Mouse (Mus musculus) forebrain, embryonic 12.5 days (tissue): ENCODE measurements around the gene Vwa7. TPM values are rescaled to one million over a fixed set of nuclear protein-coding genes. Genes with fewer than 3 reads are reported as not detected.

ENCODE experiments used
- ATAC-seq: fragments of 200-750 bp; cut with Nextera tagmentation; 2 replicates; pipeline ENCODE4 v1.8.0; 2017; ENCODE audit warnings: moderate TSS enrichment; ENCODE audit not compliant: low FRiP score
- H3K27ac ChIP-seq: fragments of 300-500 bp; sonication (generic); 2 replicates; pipeline ENCODE4 v1.5.1; 2016; ENCODE audit warnings: mild to moderate bottlenecking
- H3K27me3 ChIP-seq: fragments of 300-500 bp; sonication (generic); 2 replicates; pipeline ENCODE4 v1.6.1; 2016; ENCODE audit warnings: mild to moderate bottlenecking
- H3K36me3 ChIP-seq: fragments of 300-500 bp; sonication (generic); replicated peaks from 2 replicates; pipeline ENCODE4 v1.6.1; 2016; ENCODE audit warnings: mild to moderate bottlenecking
- H3K4me1 ChIP-seq: fragments of 300-500 bp; sonication (generic); 2 replicates; pipeline ENCODE4 v1.6.1; 2016
- H3K4me2 ChIP-seq: fragments of 300-500 bp; sonication (generic); 2 replicates; pipeline ENCODE4 v1.6.1; 2016; ENCODE audit warnings: mild to moderate bottlenecking, moderate library complexity
- H3K4me3 ChIP-seq: fragments of 300-500 bp; sonication (generic); replicated peaks from 2 replicates; pipeline ENCODE4 v1.5.1; 2016; ENCODE audit warnings: mild to moderate bottlenecking
- H3K9ac ChIP-seq: fragments of 300-500 bp; sonication (generic); 2 replicates; pipeline ENCODE4 v1.6.1; 2016; ENCODE audit warnings: mild to moderate bottlenecking
- H3K9me3 ChIP-seq: fragments of 300-500 bp; sonication (generic); 2 replicates; pipeline ENCODE4 v1.6.1; 2016
- WGBS: fragments of 180-500 bp; shearing (Covaris S2); methylation state at CpG from one replicate; pipeline ENCODE4 v1.1.7; 2016; 5-methylcytosine and 5-hydroxymethylcytosine counted together
- polyA plus RNA-seq: library from polyadenylated mRNA; unstranded; fragments of >200 nt; fragmentation: Nextera tagmentation; extraction: Ambion mirVana; gene quantifications from 2 replicates; pipeline ENCODE4 v1.2.1, GENCODE M21; 2016

Gene Vwa7
- polyA plus RNA-seq, 1 experiment from 2014 or later: 0.27 TPM

DNA sequence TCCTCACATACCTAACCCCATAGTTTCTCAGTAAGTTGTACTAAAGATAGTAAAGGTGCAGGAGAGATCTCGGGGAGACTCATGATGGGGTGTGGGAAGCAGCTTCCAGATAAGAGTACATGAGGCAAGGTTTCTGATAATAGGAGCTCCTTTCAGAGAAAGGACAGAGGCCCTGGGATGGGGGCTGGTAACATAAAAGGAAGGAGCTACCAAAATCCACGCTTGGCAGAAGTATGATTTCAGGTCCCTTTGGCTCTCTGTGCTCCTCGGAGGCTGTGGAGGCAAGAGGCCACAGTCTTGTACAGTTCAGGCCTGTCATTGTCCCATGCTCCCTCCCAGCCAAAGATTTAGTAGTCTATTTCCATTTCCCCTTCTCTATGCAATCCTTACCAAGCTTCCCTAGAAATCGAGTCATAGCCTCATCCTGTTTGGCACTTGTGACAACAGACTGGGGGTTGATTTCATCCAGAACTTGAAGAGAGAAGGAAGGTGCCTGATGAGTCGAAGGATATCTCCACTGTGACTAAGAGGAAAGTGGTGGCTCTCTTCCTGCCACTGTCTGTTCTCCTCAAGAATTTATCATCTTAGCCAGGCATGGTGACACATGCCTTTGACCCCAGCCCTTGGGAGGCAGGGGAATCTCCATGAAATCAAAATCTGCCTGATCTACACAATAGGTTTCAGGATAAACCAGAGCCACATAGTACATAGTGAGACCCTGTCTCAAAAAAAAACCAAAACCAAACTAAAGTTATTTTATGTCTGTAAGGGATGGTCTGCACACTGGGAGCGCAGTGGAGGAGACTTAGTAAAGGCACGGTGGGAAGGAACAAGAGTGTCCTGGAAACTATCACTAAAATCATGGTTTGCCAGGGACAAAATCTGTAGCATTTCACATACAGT, 28.8 kb downstream of the Vwa7 start:
- Histone ChIP-seq H3K4me2 (peak overlapping the region; percentile 93), H3K36me3 (no peaks in the 10 kb centered on the region), H3K4me1 (peaks cover 43% of the 10 kb centered on the region), H3K9ac (peak overlapping the region; percentile 88), H3K4me3 (peak overlapping the region; percentile 54), H3K27me3 (no peaks in the 10 kb centered on the region), H3K27ac (no peak overlapping the region), H3K9me3 (no peaks in the 10 kb centered on the region)
- 89% methylated on average over 7 of the region's 7 CpGs for WGBS
- no peak for ATAC-seq

DNA sequence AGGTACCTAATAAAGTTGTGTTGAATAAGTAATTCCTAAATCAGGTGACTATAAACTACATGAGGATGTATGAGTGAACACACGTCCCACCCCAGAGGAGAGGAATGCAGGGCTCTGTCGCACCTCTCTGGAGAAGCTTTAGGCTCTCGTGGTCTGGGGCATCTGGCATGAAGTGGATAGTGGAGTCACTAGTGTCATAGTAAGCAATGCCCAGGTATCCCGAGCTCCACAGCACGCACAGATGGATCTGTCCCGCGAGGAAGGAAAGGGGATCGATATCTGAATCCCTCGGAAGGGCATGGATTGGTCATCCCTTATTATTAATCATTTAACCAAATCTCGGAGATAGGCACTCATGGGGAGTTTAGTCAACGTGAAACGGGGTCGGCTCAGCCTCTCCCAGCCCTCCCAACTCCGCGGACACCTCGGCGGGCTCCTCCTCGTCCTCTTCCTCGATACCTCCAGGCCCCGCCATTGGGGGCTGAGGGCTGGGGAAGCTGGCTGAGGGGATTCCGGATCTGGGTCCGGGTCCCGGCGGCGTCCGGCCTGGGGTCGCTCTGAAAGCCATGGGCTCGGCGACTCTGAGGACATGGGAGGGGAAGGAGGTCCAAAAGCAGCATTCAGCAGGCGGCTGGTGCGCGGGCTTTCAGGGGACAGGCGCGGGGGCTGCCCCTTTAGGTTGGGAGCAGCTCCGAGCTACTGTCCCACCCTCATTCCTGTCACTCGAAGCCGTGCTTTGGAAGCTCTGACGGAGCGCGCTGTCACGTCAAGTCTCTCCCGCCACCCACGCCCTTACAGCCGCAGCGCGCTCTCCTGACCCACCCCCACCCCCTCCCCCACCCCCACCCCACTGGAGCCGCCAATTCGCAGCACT, 29.7 kb downstream of the Vwa7 start:
- Histone ChIP-seq H3K36me3 (no peaks in the 10 kb centered on the region), H3K27me3 (no peaks in the 10 kb centered on the region), H3K4me2 (peak overlapping the region; percentile 93), H3K9ac (peak overlapping the region; percentile 88), H3K9me3 (no peaks in the 10 kb centered on the region), H3K4me3 (peak overlapping the region; percentile 54), H3K27ac (peak overlapping the region; percentile 90), H3K4me1 (peaks cover 45% of the 10 kb centered on the region)
- ATAC-seq: peak; percentile 73
- WGBS: 7% methylated on average over 47 of the region's 48 CpGs

DNA sequence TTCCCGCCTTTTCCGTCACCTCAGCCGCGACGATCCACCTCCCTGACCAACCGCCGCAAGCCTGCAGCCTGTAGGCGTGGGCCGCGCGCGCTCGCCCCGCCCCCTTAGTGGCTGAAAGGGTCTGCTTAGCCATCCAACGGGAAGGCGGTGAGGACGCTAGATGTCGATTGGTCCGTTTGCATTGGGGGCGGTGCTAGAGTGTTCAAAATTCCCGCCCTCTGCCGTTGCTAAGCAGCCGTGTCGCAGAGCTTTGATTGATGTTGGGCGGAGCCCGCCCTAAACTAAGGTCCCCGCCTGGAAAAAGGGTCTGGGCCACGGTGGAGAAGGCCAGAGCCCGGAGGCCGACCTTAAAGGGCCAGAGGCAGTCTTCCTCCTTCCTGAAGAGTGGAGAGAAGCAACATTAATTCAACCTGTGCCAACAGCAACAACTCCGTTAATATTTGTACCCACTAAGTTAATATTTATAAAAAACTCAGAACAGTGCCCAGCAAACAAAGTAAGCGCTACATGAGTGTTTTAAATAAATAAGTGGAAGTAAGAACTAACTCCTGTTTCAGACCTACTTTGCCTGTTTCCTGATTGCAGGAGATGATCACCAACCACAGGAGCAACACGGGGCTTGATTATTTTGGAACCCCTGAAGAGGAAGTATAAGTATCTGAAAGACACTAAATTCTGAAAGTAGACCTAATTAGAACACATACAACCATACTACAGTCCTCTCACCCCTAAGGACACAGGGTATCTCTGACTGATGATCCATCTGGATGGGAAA, 30.5 kb downstream of the Vwa7 start, which contains the start of gene Msh5:
Gene Msh5, minus strand, starts transcription at position 65 of the 775 bp plus-strand sequence.
- H3K4me2 ChIP-seq: peak within 1 kb of the TSS; percentile 93
- peaks cover 53% of the 10 kb centered on the region for H3K4me1 ChIP-seq
- H3K27me3 ChIP-seq: no peaks in the 10 kb centered on the region
- peak within 1 kb of the TSS; percentile 54 for H3K4me3 ChIP-seq
- H3K9me3 ChIP-seq: no peaks in the 10 kb centered on the region
- H3K36me3 ChIP-seq: no peaks in the 10 kb centered on the region
- peak within 1 kb of the TSS; percentile 90 for H3K27ac ChIP-seq
- peak; percentile 97 for ATAC-seq
- 3% methylated on average over 33 of the region's 33 CpGs for WGBS
- H3K9ac ChIP-seq: peak within 1 kb of the TSS; percentile 88

DNA sequence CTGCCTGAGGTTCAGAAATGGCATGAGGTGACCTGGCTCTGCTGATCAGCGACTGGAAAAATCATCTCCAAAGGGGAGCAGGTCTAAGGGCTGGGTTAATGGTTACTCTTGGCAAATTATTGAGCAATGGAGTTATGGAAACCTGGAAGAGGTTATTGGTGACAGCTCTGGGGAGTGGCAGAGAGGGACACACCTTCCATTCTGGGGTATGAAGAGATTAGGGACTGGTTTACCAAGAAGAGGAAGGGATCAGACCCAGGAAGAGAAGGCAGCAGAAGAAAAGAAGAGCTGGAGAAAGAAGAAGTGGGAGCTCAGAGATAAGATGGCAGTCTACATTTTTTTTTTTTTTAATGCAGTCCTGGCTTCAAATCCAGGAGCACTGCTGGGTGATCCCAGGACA, 31.3 kb downstream of the Vwa7 start:
- peaks cover 61% of the 10 kb centered on the region for H3K4me1 ChIP-seq

DNA sequence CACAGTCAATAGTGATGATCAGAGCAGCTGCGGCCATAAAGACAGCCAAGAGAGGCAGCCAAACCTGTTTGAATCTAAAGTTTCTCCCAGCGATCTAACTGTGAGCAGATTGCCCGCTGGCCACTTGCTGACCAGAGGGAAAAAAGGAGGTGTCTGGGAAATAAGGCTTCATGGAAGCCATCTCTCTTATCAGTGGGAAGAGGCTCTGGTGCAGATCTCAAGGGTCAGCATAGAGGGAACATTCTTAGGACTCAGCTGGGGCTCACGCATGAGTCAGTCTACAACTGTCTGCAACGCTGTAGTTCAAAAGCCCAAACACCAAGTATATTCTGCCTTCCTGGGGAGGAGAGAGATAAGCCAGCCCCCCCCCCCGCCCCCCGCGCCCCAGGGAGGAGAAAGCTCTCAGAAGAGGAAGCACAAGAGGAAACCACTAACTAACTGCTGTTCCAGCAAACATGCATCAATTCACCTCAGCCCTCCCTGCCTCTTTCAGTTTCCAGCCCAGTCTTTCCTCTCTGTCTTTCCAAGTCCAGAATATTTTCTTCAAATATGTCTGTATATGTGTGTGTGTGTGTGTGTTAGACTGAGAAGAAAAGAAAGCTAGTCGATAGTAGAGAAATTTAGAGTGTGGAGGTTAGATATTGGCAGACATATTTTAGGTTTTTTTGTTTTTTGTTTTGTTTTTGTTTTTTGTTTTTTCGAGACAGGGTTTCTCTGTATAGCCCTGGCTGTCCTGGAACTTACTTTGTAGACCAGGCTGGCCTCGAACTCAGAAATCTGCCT, 32.0 kb downstream of the Vwa7 start:
- 48% methylated on average over 11 of the region's 11 CpGs for WGBS
- H3K27me3 ChIP-seq: no peaks in the 10 kb centered on the region
- peaks cover 65% of the 10 kb centered on the region for H3K4me1 ChIP-seq
- no peak overlapping the region for H3K9ac ChIP-seq
- H3K4me3 ChIP-seq: no peak overlapping the region
- peaks cover 10% of the 10 kb centered on the region for H3K36me3 ChIP-seq
- no peak for ATAC-seq
- no peak overlapping the region; the same call in 1 of the 2 replicates for H3K4me2 ChIP-seq
- H3K9me3 ChIP-seq: no peaks in the 10 kb centered on the region
- H3K27ac ChIP-seq: peak overlapping the region; percentile 53; the same call in 1 of the 2 replicates

More for the DNA sequence above, 31.3 kb downstream of the Vwa7 start:
- no peak overlapping the region for H3K9ac ChIP-seq
- H3K4me3 ChIP-seq: no peak overlapping the region
- H3K9me3 ChIP-seq: no peaks in the 10 kb centered on the region
- no peaks in the 10 kb centered on the region for H3K27me3 ChIP-seq
- peak overlapping the region; percentile 53; the same call in 1 of the 2 replicates for H3K27ac ChIP-seq
- H3K36me3 ChIP-seq: peaks cover 4% of the 10 kb centered on the region
- ATAC-seq: no peak
- 59% methylated on average over 1 of the region's 1 CpGs for WGBS
- H3K4me2 ChIP-seq: no peak overlapping the region

DNA sequence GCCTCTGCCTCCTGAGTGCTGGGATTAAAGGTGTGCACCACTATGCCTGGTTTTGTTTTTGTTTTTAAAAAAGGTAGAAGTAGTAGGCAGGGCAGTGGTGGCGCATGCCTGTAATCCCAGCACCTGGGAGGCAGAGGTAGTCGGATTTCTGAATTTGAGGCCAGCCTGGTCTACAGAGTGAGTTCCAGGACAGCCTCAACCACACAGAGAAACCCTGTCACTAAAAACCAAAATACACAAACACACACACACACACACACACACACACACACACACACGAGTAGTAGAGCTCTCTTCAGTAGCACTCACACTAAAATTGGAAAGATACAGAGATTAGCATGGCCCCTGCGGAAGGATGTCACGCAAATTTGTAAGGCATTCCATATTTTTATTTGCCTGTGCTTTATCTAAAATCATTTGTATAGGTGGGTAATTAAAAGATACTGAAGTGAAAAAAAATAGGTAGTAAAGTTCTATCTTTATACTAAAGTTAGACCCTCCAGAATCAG, 32.6 kb downstream of the Vwa7 start:
- peak overlapping the region; percentile 78 for H3K4me2 ChIP-seq
- no peaks in the 10 kb centered on the region for H3K27me3 ChIP-seq
- H3K9ac ChIP-seq: no peak overlapping the region
- no peak for ATAC-seq
- no peaks in the 10 kb centered on the region for H3K9me3 ChIP-seq
- 81% methylated on average over 5 of the region's 5 CpGs for WGBS
- no peak overlapping the region for H3K4me3 ChIP-seq
- H3K27ac ChIP-seq: peak overlapping the region; percentile 96
- peaks cover 65% of the 10 kb centered on the region for H3K4me1 ChIP-seq
- H3K36me3 ChIP-seq: peaks cover 16% of the 10 kb centered on the region

DNA sequence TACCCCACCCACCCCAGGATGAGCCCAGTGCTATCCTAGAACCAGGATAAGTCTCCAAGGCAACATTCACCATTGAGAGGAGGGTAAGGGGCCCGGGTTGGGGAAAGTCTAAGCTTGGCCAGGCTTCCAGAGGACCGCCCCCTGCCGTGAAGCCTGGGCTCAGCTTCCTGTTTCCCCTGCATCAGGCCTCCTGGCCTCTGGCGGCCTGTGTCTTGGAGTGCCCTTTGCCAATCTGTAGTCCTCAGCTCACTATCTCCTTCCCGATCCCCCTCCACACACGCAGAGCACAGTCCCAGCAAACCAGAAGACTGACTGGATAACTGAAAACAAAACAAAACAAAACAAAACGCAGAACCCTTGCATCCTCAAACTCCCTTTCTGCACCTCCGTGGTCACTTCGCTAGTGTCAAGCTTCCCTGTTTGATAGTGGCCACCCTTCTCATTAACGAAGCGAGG, 33.2 kb downstream of the Vwa7 start, which contains the start of gene Clic1:
Gene Clic1, plus strand, starts transcription at position 406 of the 456 bp plus-strand sequence.
- H3K4me1 ChIP-seq: peaks cover 65% of the 10 kb centered on the region
- peak within 1 kb of the TSS; percentile 96 for H3K27ac ChIP-seq
- H3K9ac ChIP-seq: peak within 1 kb of the TSS; percentile 85
- 3% methylated on average over 11 of the region's 11 CpGs for WGBS
- no peaks in the 10 kb centered on the region for H3K27me3 ChIP-seq
- no peaks in the 10 kb centered on the region for H3K9me3 ChIP-seq
- H3K4me2 ChIP-seq: peak within 1 kb of the TSS; percentile 78
- peaks cover 22% of the 10 kb centered on the region for H3K36me3 ChIP-seq
- H3K4me3 ChIP-seq: peak within 1 kb of the TSS; percentile 46
- 0 out of 2 replicates have a peak, but pooled peaks have one; percentile 2 for ATAC-seq

DNA sequence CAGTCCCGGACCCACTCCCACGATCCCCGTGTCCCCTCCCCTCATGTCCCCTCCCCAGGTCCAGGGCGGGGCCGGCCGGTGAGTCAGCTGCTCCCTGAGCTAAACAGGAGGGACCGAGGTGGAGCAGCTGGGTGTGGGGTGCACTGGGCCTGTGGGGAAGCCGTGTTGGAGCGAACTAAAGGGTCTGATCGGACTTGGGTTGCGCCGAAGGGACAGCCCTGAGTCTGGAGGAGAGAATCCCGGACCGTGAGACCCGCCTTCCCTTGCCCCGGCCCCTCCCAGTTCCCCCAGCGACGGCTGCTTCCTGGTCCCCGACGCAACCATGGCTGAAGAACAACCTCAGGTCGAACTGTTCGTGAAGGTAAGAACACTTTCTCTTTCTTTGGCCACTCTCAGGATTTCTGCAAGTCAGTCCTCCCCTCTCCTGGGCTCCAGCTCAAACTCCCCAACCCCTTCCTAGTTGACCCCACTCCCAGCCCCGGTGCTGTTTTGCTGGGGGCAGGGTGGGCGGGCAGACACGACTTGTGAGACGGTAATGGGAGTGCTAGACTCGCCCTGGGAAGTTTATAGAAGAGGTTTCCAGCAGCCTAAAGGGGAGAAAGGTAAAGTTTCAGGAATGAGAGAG, 33.9 kb downstream of the Vwa7 start:
- Histone ChIP-seq H3K4me2 (peak overlapping the region; percentile 78), H3K36me3 (peaks cover 27% of the 10 kb centered on the region), H3K4me3 (peak overlapping the region; percentile 46), H3K4me1 (peaks cover 62% of the 10 kb centered on the region), H3K27ac (peak overlapping the region; percentile 96), H3K9ac (peak overlapping the region; percentile 85), H3K9me3 (no peaks in the 10 kb centered on the region), H3K27me3 (no peaks in the 10 kb centered on the region)
- under 1% methylated on average over 27 of the region's 27 CpGs for WGBS
- ATAC-seq: no peak

DNA sequence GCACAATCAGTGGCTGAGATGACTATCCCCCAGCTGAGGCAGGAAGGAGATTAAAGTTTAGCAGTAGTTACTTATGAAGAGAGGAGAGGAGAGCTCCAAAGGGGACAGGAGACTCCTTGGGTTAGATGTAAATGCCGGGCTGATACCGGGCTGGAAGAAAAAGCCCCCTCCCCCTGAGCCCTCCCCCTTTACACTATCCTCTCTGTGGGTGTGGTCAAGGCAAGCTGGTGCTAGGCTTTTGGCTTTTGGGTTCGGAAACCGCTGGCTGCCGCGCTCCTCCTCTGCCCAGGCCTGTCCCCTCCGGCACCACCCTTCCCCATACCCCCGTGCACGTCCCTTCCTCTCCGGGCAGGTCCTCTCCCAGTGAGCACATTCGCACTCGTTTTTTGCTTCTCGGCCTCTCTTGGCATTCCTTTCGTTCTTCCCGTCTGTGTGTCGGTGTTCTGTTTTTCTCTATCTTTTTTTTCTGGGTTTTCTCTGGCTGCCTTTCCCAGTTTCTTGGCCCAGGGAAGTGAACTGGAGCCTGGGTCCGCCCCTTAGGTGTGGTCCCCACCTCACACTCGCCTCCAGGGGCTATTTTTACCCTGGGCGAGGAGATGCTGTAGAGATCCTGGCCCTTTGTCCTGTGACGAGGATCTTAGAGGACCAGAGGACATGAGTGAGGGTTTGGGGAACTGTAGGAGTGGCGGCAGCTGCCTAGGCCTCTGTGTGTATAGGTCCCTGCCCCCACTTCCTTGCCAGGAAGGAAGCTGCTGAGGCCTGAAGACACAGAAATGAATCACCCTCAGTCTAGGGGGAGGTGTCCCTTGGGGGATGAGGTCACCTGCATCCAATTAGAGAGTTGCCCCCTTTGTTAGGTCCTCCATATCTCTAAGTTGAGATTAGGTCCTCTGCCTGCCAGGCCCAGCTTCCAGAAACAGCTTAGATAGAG, 35.0 kb downstream of the Vwa7 start:
- no peaks in the 10 kb centered on the region for H3K9me3 ChIP-seq
- peak overlapping the region; percentile 46 for H3K4me3 ChIP-seq
- peak overlapping the region; percentile 85 for H3K9ac ChIP-seq
- H3K27ac ChIP-seq: peak overlapping the region; percentile 96
- WGBS: 2% methylated on average over 20 of the region's 21 CpGs
- ATAC-seq: peak; percentile 56
- no peaks in the 10 kb centered on the region for H3K27me3 ChIP-seq
- peak overlapping the region; percentile 78 for H3K4me2 ChIP-seq
- H3K4me1 ChIP-seq: peaks cover 57% of the 10 kb centered on the region
- H3K36me3 ChIP-seq: peaks cover 39% of the 10 kb centered on the region
